Mouse (Mus musculus) liver, embryonic 12.5 days (tissue): Measurements from ENCODE around the gene Panx2. TPM values are rescaled to one million over a fixed set of nuclear protein-coding genes. Genes with fewer than 3 reads are reported as not detected.

ENCODE experiments used
- ATAC-seq: fragments of 200-750 bp; cut with Nextera tagmentation; 2 replicates; pipeline ENCODE4 v1.8.0; 2017; ENCODE audit warnings: moderate number of reproducible peaks, mild to moderate bottlenecking, moderate library complexity
- H3K27ac ChIP-seq: fragments of 300-500 bp; sonication (generic); 2 replicates; pipeline ENCODE4 v1.5.1; 2016; ENCODE audit warnings: mild to moderate bottlenecking
- H3K27me3 ChIP-seq: fragments of 300-500 bp; sonication (generic); replicated peaks from 2 replicates; pipeline ENCODE4 v1.6.1; 2016; ENCODE audit warnings: mild to moderate bottlenecking, moderate library complexity
- H3K36me3 ChIP-seq: fragments of 300-500 bp; sonication (generic); 2 replicates; pipeline ENCODE4 v1.6.1; 2016; ENCODE audit warnings: mild to moderate bottlenecking, moderate library complexity
- H3K4me1 ChIP-seq: fragments of 300-500 bp; sonication (generic); 2 replicates; pipeline ENCODE4 v1.6.1; 2016
- H3K4me2 ChIP-seq: fragments of 300-500 bp; sonication (generic); 2 replicates; pipeline ENCODE4 v1.6.1; 2016; ENCODE audit warnings: mild to moderate bottlenecking, moderate library complexity
- H3K4me3 ChIP-seq: fragments of 300-500 bp; sonication (generic); 2 replicates; pipeline ENCODE4 v1.5.1; 2016; ENCODE audit warnings: mild to moderate bottlenecking, moderate library complexity
- H3K9ac ChIP-seq: fragments of 300-500 bp; sonication (generic); 2 replicates; pipeline ENCODE4 v1.6.1; 2016; ENCODE audit warnings: mild to moderate bottlenecking, moderate library complexity
- H3K9me3 ChIP-seq: fragments of 300-500 bp; sonication (generic); replicated peaks from 2 replicates; pipeline ENCODE4 v1.6.1; 2016; ENCODE audit warnings: mild to moderate bottlenecking, moderate library complexity
- WGBS: fragments of 180-500 bp; shearing (Covaris S2); methylation state at CpG from one replicate; pipeline ENCODE4 v1.1.7; 2016; ENCODE audit not compliant: insufficient replicate concordance; 5-methylcytosine and 5-hydroxymethylcytosine counted together
- polyA plus RNA-seq: library from polyadenylated mRNA; unstranded; fragments of >200 nt; fragmentation: Nextera tagmentation; extraction: Ambion mirVana; gene quantifications from 2 replicates; pipeline ENCODE4 v1.2.1, GENCODE M21; 2016

Panx2 gene
- polyA plus RNA-seq, 1 experiment from 2014 or later, result not detected

DNA sequence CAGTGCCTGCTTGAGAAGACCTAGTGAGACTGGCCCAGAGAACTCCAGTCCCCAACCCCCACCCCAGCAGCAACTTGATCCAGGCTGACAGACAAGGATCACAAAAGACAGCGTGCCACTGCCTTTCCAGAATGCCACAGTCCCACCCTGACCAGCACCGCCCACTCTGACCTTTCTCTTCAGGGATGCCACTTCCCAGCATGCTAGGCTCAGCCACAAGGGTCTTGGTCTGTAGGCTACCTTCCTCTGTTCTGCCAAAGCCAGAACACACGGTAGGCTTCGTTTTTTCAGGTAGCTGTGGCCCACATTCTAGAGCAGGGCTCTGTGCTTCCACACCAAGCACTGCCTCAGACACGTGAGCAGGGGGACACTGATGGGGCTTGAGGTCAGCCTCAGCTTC lies 43.1 kb downstream of the Panx2 start:
- Histone ChIP-seq H3K4me2 (no peak overlapping the region), H3K9ac (no peak overlapping the region), H3K9me3 (no peaks in the 10 kb centered on the region), H3K4me1 (no peaks in the 10 kb centered on the region), H3K27me3 (no peaks in the 10 kb centered on the region), H3K36me3 (peaks cover 100% of the 10 kb centered on the region), H3K4me3 (no peak overlapping the region), H3K27ac (no peak overlapping the region)
- 72% methylated on average over 5 of the region's 5 CpGs for WGBS
- ATAC-seq, result no peak

DNA sequence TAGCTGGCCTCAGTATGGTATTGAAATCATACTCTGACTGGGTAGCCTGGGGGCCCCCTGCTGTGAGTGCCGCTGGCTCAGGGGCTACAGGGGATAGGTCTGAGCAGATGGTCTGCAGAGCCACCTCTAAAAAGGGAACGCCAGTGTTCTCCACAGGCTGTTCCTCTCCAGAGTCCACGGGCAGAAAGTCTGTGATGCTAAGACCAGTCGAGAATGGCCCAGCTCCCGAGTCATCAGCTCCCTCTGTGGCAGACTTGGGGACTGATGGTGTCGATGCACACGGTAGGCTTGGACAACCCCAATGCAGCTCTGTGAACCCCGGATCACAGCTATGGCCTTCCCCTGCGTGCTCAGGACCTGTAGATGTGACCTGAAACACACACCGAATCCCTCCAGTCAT lies 44.4 kb downstream of the Panx2 start:
- Histone ChIP-seq H3K4me2 (no peak overlapping the region), H3K9me3 (no peaks in the 10 kb centered on the region), H3K36me3 (peaks cover 100% of the 10 kb centered on the region), H3K4me3 (no peak overlapping the region), H3K4me1 (no peaks in the 10 kb centered on the region), H3K27me3 (no peaks in the 10 kb centered on the region), H3K27ac (no peak overlapping the region), H3K9ac (no peak overlapping the region)
- WGBS, result 84% methylated on average over 10 of the region's 10 CpGs
- ATAC-seq, result no peak

DNA sequence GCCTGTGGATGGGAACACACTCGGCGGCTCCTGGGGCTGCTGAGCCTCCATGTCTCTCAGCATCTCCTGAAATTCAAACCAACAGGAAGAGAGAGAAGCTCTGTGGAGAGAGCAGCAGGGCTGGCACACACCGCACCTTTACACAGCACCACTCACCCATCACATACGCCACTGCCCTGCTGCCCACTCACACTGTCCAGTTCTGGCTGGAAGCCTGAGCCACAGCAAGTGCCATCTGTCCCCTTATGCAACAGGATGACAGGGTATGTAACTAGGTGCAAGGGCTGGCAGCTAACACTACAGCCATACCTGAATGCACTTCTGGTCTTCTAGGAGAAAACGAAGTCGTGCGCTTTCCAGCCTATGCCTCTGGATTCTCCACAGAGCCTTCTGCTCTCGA lies 44.9 kb downstream of the Panx2 start:
- H3K4me2 ChIP-seq, result no peak overlapping the region
- H3K4me1 ChIP-seq, result no peaks in the 10 kb centered on the region
- H3K4me3 ChIP-seq, result no peak overlapping the region
- no peaks in the 10 kb centered on the region for H3K27me3 ChIP-seq
- H3K9me3 ChIP-seq, result no peaks in the 10 kb centered on the region
- 92% methylated on average over 8 of the region's 8 CpGs for WGBS
- no peak overlapping the region for H3K9ac ChIP-seq
- ATAC-seq, result no peak
- H3K27ac ChIP-seq, result no peak overlapping the region
- H3K36me3 ChIP-seq, result peaks cover 100% of the 10 kb centered on the region

DNA sequence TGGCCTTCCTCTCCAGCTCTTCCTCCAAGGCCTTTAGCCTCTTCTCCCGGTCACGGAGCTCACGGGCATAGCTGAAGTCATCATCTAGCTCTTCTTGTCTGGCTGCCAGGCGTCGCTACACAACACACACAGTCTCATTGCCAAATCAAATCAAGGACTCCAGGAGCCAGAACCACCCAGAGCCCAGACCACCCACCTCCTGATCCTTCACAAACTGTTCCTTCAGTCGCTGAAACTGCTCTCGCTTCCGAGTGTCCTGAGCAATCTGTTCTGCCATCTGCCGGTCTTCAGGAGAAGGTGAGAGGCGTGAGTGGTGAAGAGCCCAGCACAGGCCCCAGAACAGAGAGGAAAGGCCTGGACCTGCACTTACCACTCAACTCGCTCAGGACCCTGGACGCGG lies 46.5 kb downstream of the Panx2 start:
- Histone ChIP-seq H3K9me3 (no peaks in the 10 kb centered on the region), H3K4me2 (no peak overlapping the region), H3K27ac (no peak overlapping the region), H3K4me1 (no peaks in the 10 kb centered on the region), H3K36me3 (peaks cover 100% of the 10 kb centered on the region), H3K4me3 (no peak overlapping the region), H3K9ac (no peak overlapping the region), H3K27me3 (no peaks in the 10 kb centered on the region)
- ATAC-seq, result no peak
- 88% methylated on average over 13 of the region's 13 CpGs for WGBS

DNA sequence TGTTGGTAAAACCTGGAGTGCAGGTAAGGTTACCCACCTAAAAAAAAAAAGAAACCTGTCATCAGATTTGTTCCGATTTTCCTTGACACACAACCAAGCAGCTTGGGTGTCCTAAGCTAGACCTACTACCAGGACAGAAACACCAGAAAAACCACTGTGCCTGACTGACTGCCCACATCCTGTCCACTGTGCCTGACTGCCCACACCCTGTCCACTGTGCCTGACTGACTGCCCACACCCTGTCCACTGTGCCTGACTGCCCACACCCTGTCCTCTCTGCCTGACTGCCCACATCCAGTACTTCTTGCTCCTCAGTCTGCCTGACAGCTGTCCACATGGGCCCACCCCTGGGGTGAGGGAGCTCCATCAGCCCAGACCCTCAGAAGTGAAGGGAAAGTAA lies 47.4 kb downstream of the Panx2 start:
- no peak for ATAC-seq
- Histone ChIP-seq H3K4me3 (no peak overlapping the region), H3K9ac (no peak overlapping the region), H3K9me3 (no peaks in the 10 kb centered on the region), H3K4me2 (no peak overlapping the region), H3K27me3 (no peaks in the 10 kb centered on the region), H3K4me1 (no peaks in the 10 kb centered on the region), H3K36me3 (peaks cover 100% of the 10 kb centered on the region), H3K27ac (no peak overlapping the region)
- WGBS, result 79% methylated on average over 1 of the region's 1 CpGs

DNA sequence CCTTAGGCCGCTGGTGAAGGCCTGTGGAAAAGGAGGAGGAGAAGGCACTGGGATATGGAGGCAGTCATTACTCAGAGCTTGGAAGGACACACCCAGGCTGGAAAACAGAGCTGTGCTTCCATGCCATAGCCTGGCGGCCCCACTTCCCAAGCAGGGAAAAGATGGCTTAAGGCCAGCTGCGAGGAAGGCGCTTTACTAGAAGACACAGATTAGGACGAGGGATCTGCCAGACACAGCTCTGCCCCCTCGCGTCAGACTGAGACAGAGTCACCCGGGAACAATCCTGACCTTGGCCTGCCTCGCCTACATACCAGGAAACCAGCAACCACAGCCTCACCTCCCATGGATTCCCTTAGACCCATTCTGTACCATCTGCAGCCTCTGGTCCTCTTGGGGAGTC lies 50.6 kb downstream of the Panx2 start:
- Histone ChIP-seq H3K27me3 (no peaks in the 10 kb centered on the region), H3K4me3 (no peak overlapping the region), H3K27ac (no peak overlapping the region), H3K4me2 (no peak overlapping the region), H3K4me1 (no peaks in the 10 kb centered on the region), H3K9me3 (no peaks in the 10 kb centered on the region), H3K36me3 (peaks cover 95% of the 10 kb centered on the region), H3K9ac (no peak overlapping the region)
- no peak for ATAC-seq
- WGBS, result 78% methylated on average over 9 of the region's 9 CpGs

DNA sequence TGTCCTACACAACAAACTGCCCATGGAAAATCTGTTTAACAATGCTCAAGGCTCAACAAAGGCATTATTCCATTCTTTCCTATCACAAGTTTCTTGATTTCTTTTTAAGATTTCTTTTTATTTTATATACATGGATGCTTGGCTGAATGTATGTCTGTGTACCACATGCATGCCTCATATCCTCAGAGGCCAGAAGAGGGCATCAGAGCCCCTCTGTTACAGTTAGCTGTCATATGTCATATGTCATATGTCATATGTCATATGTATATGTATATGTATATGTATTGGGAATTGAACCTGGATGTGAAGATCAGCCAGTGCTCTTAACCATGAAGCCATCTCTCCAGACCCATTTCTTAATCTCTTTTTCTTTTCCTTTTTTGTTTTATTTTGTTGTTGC lies 58.5 kb downstream of the Panx2 start:
- H3K27me3 ChIP-seq, result no peaks in the 10 kb centered on the region
- H3K27ac ChIP-seq, result no peak overlapping the region
- no peak for ATAC-seq
- no peaks in the 10 kb centered on the region for H3K9me3 ChIP-seq
- peaks cover 35% of the 10 kb centered on the region for H3K4me1 ChIP-seq
- no peak overlapping the region for H3K4me3 ChIP-seq
- no peak overlapping the region for H3K9ac ChIP-seq
- H3K4me2 ChIP-seq, result no peak overlapping the region
- H3K36me3 ChIP-seq, result peaks cover 73% of the 10 kb centered on the region

DNA sequence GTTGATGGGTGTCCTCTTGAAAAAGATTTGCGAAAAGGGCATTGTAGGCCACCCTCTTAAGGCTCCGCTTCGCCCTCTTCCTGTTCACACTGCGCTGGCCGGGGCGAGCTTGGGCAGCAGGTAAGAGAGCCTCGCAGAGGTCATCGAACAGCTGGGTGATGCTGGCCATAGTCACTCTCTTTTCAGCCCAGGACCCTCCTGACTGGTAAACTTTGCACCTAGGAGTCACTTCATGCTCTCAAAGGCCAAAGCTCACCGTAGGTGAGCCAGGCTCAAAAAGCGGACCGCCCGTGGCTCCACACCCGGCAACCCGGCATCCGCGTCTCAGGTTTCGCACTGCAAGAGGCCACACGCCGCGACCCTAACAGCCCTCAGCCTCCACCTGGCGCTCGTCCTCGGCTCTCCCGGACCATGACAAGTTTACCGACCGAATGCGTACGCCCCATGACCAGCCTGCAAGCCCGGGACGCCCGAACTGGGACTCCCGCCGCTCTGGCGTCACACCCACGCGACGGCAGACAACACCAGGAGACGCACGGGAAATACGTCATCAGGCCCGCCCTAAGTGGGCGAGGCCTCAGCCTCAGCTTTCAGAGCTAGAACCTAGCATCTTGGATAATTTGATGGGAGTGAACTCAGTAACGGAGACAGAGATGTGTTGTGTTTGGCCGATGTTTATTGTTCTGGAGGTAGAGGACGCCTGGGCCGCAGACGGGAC lies 63.3 kb downstream of the Panx2 start, which contains the start of gene Tubgcp6:
Gene Tubgcp6, minus strand, starts transcription at position 464 of the 718 bp plus-strand sequence.
- peak within 1 kb of the TSS; percentile 91 for H3K4me3 ChIP-seq
- H3K4me2 ChIP-seq, result peak within 1 kb of the TSS; percentile 94
- H3K36me3 ChIP-seq, result peaks cover 59% of the 10 kb centered on the region
- H3K9me3 ChIP-seq, result no peaks in the 10 kb centered on the region
- H3K27ac ChIP-seq, result peak within 1 kb of the TSS; percentile 76
- under 1% methylated on average over 47 of the region's 47 CpGs for WGBS
- H3K27me3 ChIP-seq, result no peaks in the 10 kb centered on the region
- peaks cover 60% of the 10 kb centered on the region for H3K4me1 ChIP-seq
- peak; percentile 86 for ATAC-seq
- peak within 1 kb of the TSS; percentile 88 for H3K9ac ChIP-seq

Other genes with a start within 250 kb of the Panx2 start
- gene Alg12, start 240.4 kb upstream of the Panx2 start, polyA plus RNA-seq, result 6.9 and 7.6 TPM in 2 replicates
- gene Creld2, start 240.1 kb upstream of the Panx2 start, polyA plus RNA-seq, result 61.1 and 68.6 TPM in 2 replicates
- gene Pim3, start 197.5 kb upstream of the Panx2 start, polyA plus RNA-seq, result 22.5 and 23.5 TPM in 2 replicates
- gene Ttll8, start 105.3 kb upstream of the Panx2 start, polyA plus RNA-seq, result not detected in 2 replicates
- not detected in 2 replicates for gene Mlc1, start 80.7 kb upstream of the Panx2 start, polyA plus RNA-seq
- gene Mov10l1, start 76.8 kb upstream of the Panx2 start, polyA plus RNA-seq, result not detected in 2 replicates
- gene Trabd, start 15.4 kb downstream of the Panx2 start, polyA plus RNA-seq, result 18.4 and 22.9 TPM in 2 replicates
- gene Selenoo, start 29.4 kb downstream of the Panx2 start, polyA plus RNA-seq, result 11.6 and 12.8 TPM in 2 replicates
- gene Tubgcp6, start 63.4 kb downstream of the Panx2 start, polyA plus RNA-seq, result 11.8 and 12.7 TPM in 2 replicates
- 12.8 and 15.3 TPM in 2 replicates for gene Hdac10, start 69.0 kb downstream of the Panx2 start, polyA plus RNA-seq
- 2.3 and 2.7 TPM in 2 replicates for gene Mapk12, start 81.0 kb downstream of the Panx2 start, polyA plus RNA-seq
- 1.8 TPM in 2 replicates for gene Mapk11, start 89.9 kb downstream of the Panx2 start, polyA plus RNA-seq
- 38.5 and 38.8 TPM in 2 replicates for gene Plxnb2, start 121.1 kb downstream of the Panx2 start, polyA plus RNA-seq
- 5.3 and 5.5 TPM in 2 replicates for gene Dennd6b, start 136.8 kb downstream of the Panx2 start, polyA plus RNA-seq
- 21.4 and 23.9 TPM in 2 replicates for gene Ppp6r2, start 151.8 kb downstream of the Panx2 start, polyA plus RNA-seq